Mouse (Mus musculus): ENCODE measurements around the gene Isx. TPM values are rescaled to one million over a fixed set of nuclear protein-coding genes. Genes with fewer than 3 reads are reported as not detected.

The Isx gene
- polyA plus RNA-seq, 1 experiment from 2014 or later = not detected

DNA sequence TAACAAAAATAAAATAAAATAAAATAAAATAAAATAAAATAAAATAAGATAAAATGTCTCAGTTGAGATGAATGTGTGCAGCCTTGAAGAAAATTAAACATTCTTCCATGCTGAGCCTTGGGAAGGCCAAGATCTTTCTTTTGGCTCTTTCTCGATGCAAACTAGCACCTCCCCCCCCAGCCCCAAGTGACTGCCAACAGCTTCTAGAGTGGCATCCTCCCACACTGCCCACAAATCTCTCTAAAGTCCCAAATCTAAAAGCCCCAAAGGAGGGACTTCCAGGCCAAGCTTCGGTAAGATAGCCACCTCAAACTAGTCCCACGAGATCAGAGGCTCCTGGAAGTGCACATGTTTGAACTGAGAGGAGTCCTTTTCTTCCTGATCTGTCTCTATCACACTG is 5.7 kb downstream of the Isx start:
- no peak overlapping the region for H3K9ac ChIP-seq (ENCODE audit: low read depth, low read length)
- WGBS = 90% methylated on average over 3 of the region's 3 CpGs
- no peak overlapping the region for H3K4me3 ChIP-seq (ENCODE audit: low read length)
- no peak overlapping the region for H3K4me2 ChIP-seq (ENCODE audit: low read length)
- no peak overlapping the region for H3K27ac ChIP-seq (ENCODE audit: low read depth, low read length)
- H3K9me3 ChIP-seq (ENCODE audit: control insufficient read depth, low read length) = no peaks in the 10 kb centered on the region
- H3K36me3 ChIP-seq (ENCODE audit: control insufficient read depth, insufficient read depth, low read length) = no peaks in the 10 kb centered on the region
- ATAC-seq = no peak
- no peaks in the 10 kb centered on the region for H3K27me3 ChIP-seq (replicated peaks; ENCODE audit: control insufficient read depth, insufficient read depth, low read length)
- H3K4me1 ChIP-seq (ENCODE audit: control insufficient read depth, insufficient read depth, low read depth, low read length) = no peaks in the 10 kb centered on the region

GRCm38 (mm10) chr8:74888763-74889162 is 15.8 kb downstream of the Isx start:
- H3K4me2 ChIP-seq (ENCODE audit: low read length) = no peak overlapping the region
- H3K9me3 ChIP-seq (ENCODE audit: control insufficient read depth, low read length) = no peaks in the 10 kb centered on the region
- H3K27ac ChIP-seq (ENCODE audit: low read depth, low read length) = no peak overlapping the region
- H3K27me3 ChIP-seq (replicated peaks; ENCODE audit: control insufficient read depth, insufficient read depth, low read length) = no peaks in the 10 kb centered on the region
- H3K4me3 ChIP-seq (ENCODE audit: low read length) = no peak overlapping the region
- no peak overlapping the region for H3K9ac ChIP-seq (ENCODE audit: low read depth, low read length)
- no peak for ATAC-seq
- H3K36me3 ChIP-seq (ENCODE audit: control insufficient read depth, insufficient read depth, low read length) = no peaks in the 10 kb centered on the region
- H3K4me1 ChIP-seq (ENCODE audit: control insufficient read depth, insufficient read depth, low read depth, low read length) = no peaks in the 10 kb centered on the region
- WGBS = 78% methylated on average over 1 of the region's 1 CpGs

DNA sequence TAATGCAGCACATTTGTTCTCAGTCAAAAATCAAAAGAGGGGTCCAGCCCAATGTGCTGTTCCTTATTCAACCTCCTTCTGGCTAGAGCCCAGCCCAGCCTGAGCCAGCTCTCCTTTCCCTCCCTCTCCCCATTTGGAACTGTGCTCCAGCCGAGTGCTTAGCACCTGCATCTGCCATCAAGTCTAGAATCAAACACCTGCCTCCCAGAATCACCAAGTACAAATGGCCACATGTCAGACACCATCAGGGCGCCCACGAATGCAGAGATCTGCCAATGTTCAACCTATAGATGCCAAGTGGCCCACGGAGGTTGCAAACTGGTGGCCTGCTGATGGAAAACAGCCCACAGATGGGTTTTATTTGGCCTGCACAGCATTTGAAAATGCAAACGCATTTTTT is 18.1 kb downstream of the Isx start:
- Histone ChIP-seq H3K27me3 (replicated peaks; ENCODE audit: control insufficient read depth, insufficient read depth, low read length) (no peaks in the 10 kb centered on the region), H3K27ac (ENCODE audit: low read depth, low read length) (no peak overlapping the region), H3K4me1 (ENCODE audit: control insufficient read depth, insufficient read depth, low read depth, low read length) (no peaks in the 10 kb centered on the region), H3K9me3 (ENCODE audit: control insufficient read depth, low read length) (no peaks in the 10 kb centered on the region), H3K4me2 (ENCODE audit: low read length) (no peak overlapping the region), H3K4me3 (ENCODE audit: low read length) (no peak overlapping the region), H3K36me3 (ENCODE audit: control insufficient read depth, insufficient read depth, low read length) (no peaks in the 10 kb centered on the region), H3K9ac (ENCODE audit: low read depth, low read length) (no peak overlapping the region)
- peak; percentile 48; the same call in 1 of the 2 replicates for ATAC-seq
- 69% methylated on average over 5 of the region's 5 CpGs for WGBS

DNA sequence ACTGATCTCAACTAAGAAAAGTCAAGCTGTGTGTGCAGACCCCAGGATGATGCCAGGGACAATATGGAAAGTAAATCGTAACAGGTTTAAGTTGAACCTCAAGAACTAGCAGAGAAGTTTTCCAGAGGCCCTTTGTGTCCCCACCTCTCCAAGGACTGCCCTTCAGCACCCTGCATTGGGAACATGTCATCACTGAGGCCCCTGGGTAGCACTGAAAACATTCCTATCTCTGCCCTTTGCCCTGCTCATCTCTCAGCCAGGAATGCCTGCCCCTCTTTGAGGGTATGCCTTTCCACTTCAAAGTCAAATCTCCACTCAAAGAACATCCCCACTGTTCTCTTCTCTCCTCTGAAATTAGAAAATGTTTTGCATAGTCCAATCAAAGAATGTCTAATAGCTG is 23.3 kb downstream of the Isx start:
- H3K4me3 ChIP-seq (ENCODE audit: low read length) = no peak overlapping the region
- no peak overlapping the region for H3K27ac ChIP-seq (ENCODE audit: low read depth, low read length)
- no peaks in the 10 kb centered on the region for H3K9me3 ChIP-seq (ENCODE audit: control insufficient read depth, low read length)
- H3K4me1 ChIP-seq (ENCODE audit: control insufficient read depth, insufficient read depth, low read depth, low read length) = no peaks in the 10 kb centered on the region
- no peak overlapping the region for H3K9ac ChIP-seq (ENCODE audit: low read depth, low read length)
- H3K4me2 ChIP-seq (ENCODE audit: low read length) = no peak overlapping the region
- no peaks in the 10 kb centered on the region for H3K36me3 ChIP-seq (ENCODE audit: control insufficient read depth, insufficient read depth, low read length)
- no peak for ATAC-seq
- 94% methylated on average over 1 of the region's 1 CpGs for WGBS
- H3K27me3 ChIP-seq (replicated peaks; ENCODE audit: control insufficient read depth, insufficient read depth, low read length) = no peaks in the 10 kb centered on the region

GRCm38 (mm10) chr8:74897315-74897714 is 24.3 kb downstream of the Isx start:
- H3K27me3 ChIP-seq (replicated peaks; ENCODE audit: control insufficient read depth, insufficient read depth, low read length) = no peaks in the 10 kb centered on the region
- WGBS = 46% methylated on average over 2 of the region's 2 CpGs
- H3K27ac ChIP-seq (ENCODE audit: low read depth, low read length) = no peak overlapping the region
- no peaks in the 10 kb centered on the region for H3K4me1 ChIP-seq (ENCODE audit: control insufficient read depth, insufficient read depth, low read depth, low read length)
- H3K4me3 ChIP-seq (ENCODE audit: low read length) = no peak overlapping the region
- H3K9me3 ChIP-seq (ENCODE audit: control insufficient read depth, low read length) = no peaks in the 10 kb centered on the region
- H3K9ac ChIP-seq (ENCODE audit: low read depth, low read length) = no peak overlapping the region
- ATAC-seq = no peak
- H3K36me3 ChIP-seq (ENCODE audit: control insufficient read depth, insufficient read depth, low read length) = no peaks in the 10 kb centered on the region
- H3K4me2 ChIP-seq (ENCODE audit: low read length) = no peak overlapping the region

GRCm38 (mm10) chr8:74899796-74900195 is 26.8 kb downstream of the Isx start:
- no peak; the same call in 1 of the 2 replicates for ATAC-seq
- Histone ChIP-seq H3K4me2 (ENCODE audit: low read length) (no peak overlapping the region), H3K4me3 (ENCODE audit: low read length) (no peak overlapping the region), H3K9ac (ENCODE audit: low read depth, low read length) (no peak overlapping the region), H3K9me3 (ENCODE audit: control insufficient read depth, low read length) (no peaks in the 10 kb centered on the region), H3K27me3 (replicated peaks; ENCODE audit: control insufficient read depth, insufficient read depth, low read length) (no peaks in the 10 kb centered on the region), H3K27ac (ENCODE audit: low read depth, low read length) (no peak overlapping the region), H3K4me1 (ENCODE audit: control insufficient read depth, insufficient read depth, low read depth, low read length) (no peaks in the 10 kb centered on the region), H3K36me3 (ENCODE audit: control insufficient read depth, insufficient read depth, low read length) (no peaks in the 10 kb centered on the region)
- WGBS = 57% methylated on average over 3 of the region's 3 CpGs

GRCm38 (mm10) chr8:74901765-74902164 is 28.8 kb downstream of the Isx start:
- Histone ChIP-seq H3K4me2 (ENCODE audit: low read length) (no peak overlapping the region), H3K9me3 (ENCODE audit: control insufficient read depth, low read length) (no peaks in the 10 kb centered on the region), H3K27me3 (replicated peaks; ENCODE audit: control insufficient read depth, insufficient read depth, low read length) (no peaks in the 10 kb centered on the region), H3K4me1 (ENCODE audit: control insufficient read depth, insufficient read depth, low read depth, low read length) (no peaks in the 10 kb centered on the region), H3K4me3 (ENCODE audit: low read length) (no peak overlapping the region), H3K36me3 (ENCODE audit: control insufficient read depth, insufficient read depth, low read length) (no peaks in the 10 kb centered on the region), H3K27ac (ENCODE audit: low read depth, low read length) (no peak overlapping the region), H3K9ac (ENCODE audit: low read depth, low read length) (no peak overlapping the region)
- no peak for ATAC-seq
- WGBS = 81% methylated on average over 1 of the region's 1 CpGs

GRCm38 (mm10) chr8:74903054-74903842 is 30.3 kb downstream of the Isx start:
- H3K27ac ChIP-seq (ENCODE audit: low read depth, low read length) = no peak overlapping the region
- no peak overlapping the region for H3K4me2 ChIP-seq (ENCODE audit: low read length)
- no peaks in the 10 kb centered on the region for H3K36me3 ChIP-seq (ENCODE audit: control insufficient read depth, insufficient read depth, low read length)
- no peak overlapping the region for H3K9ac ChIP-seq (ENCODE audit: low read depth, low read length)
- 59% methylated on average over 6 of the region's 6 CpGs for WGBS
- no peak overlapping the region for H3K4me3 ChIP-seq (ENCODE audit: low read length)
- no peaks in the 10 kb centered on the region for H3K4me1 ChIP-seq (ENCODE audit: control insufficient read depth, insufficient read depth, low read depth, low read length)
- no peaks in the 10 kb centered on the region for H3K27me3 ChIP-seq (replicated peaks; ENCODE audit: control insufficient read depth, insufficient read depth, low read length)
- peak; percentile 54; the same call in 1 of the 2 replicates for ATAC-seq
- no peaks in the 10 kb centered on the region for H3K9me3 ChIP-seq (ENCODE audit: control insufficient read depth, low read length)

DNA sequence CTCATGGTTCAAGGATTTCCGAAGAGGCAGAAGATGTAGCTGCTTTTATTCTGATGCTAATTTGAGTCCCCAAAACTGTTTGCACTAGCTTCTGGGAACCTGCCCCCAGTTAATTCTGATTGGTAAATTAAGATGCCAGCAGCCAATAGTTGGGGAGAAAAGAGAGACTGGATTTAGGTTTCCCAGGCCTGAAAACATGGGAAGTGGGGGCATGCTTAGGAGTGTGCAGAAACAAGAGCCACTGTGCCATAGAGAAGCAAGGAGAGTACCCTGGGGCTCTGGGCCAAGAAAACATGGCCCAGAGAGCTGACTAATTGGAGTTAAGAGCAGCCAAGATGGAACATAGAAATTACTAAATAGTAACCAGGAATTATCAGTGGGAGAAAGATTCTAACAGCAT is 33.4 kb downstream of the Isx start:
- Histone ChIP-seq H3K27ac (ENCODE audit: low read depth, low read length) (no peak overlapping the region), H3K9me3 (ENCODE audit: control insufficient read depth, low read length) (no peaks in the 10 kb centered on the region), H3K27me3 (replicated peaks; ENCODE audit: control insufficient read depth, insufficient read depth, low read length) (no peaks in the 10 kb centered on the region), H3K4me2 (ENCODE audit: low read length) (no peak overlapping the region), H3K4me3 (ENCODE audit: low read length) (no peak overlapping the region), H3K4me1 (ENCODE audit: control insufficient read depth, insufficient read depth, low read depth, low read length) (no peaks in the 10 kb centered on the region), H3K36me3 (ENCODE audit: control insufficient read depth, insufficient read depth, low read length) (no peaks in the 10 kb centered on the region), H3K9ac (ENCODE audit: low read depth, low read length) (no peak overlapping the region)
- WGBS = 25% methylated on average over 1 of the region's 1 CpGs
- ATAC-seq = 0 out of 2 replicates have a peak, but pooled peaks have one; percentile 48

Measured in hindbrain, embryonic 16.5 days (tissue).